Mouse (Mus musculus): Measurements from ENCODE around the gene Duox1.
"Not testable (repeated sequence)": the region's sequence is repeated elsewhere in the genome, so short reads cannot be mapped to it uniquely, and the experiment has no call there.

Gene Duox1

GRCm38 (mm10) chr2:122312722-122313417 is 2.6 kb upstream of the Duox1 start:
- DNase-seq: peak; percentile 92

GRCm38 (mm10) chr2:122313536-122313935 is 1.9 kb upstream of the Duox1 start, which contains the start of gene Duoxa1:
TSS of gene Duoxa1 (minus strand) at chr2:122313730.
- no peak for DNase-seq

- peak; percentile 90 for DNase-seq
Observed at GRCm38 (mm10) chr2:122317384-122317783, 1.9 kb downstream of the Duox1 start.

GRCm38 (mm10) chr2:122323960-122324359 is 8.5 kb downstream of the Duox1 start:
- DNase-seq: no peak

GRCm38 (mm10) chr2:122324586-122324985 is 9.1 kb downstream of the Duox1 start:
- no peak for DNase-seq

GRCm38 (mm10) chr2:122325361-122325760 is 9.9 kb downstream of the Duox1 start:
- DNase-seq: no peak

GRCm38 (mm10) chr2:122327986-122328385 is 12.5 kb downstream of the Duox1 start:
- no peak for DNase-seq

GRCm38 (mm10) chr2:122330317-122330716 is 14.8 kb downstream of the Duox1 start:
- not testable (repeated sequence) for DNase-seq

GRCm38 (mm10) chr2:122332222-122332621 is 16.8 kb downstream of the Duox1 start:
- no peak for DNase-seq

- no peak for DNase-seq
Observed at GRCm38 (mm10) chr2:122334170-122334569, 18.7 kb downstream of the Duox1 start.

GRCm38 (mm10) chr2:122337291-122337690 is 21.8 kb downstream of the Duox1 start:
- DNase-seq: no peak

GRCm38 (mm10) chr2:122345106-122345893 is 29.8 kb downstream of the Duox1 start:
- no peak for DNase-seq

- not testable (repeated sequence) for DNase-seq
Observed at GRCm38 (mm10) chr2:122346164-122346563, 30.7 kb downstream of the Duox1 start.

- no peak for DNase-seq
Observed at GRCm38 (mm10) chr2:122347257-122347656, 31.8 kb downstream of the Duox1 start.

GRCm38 (mm10) chr2:122348531-122349131 is 33.2 kb downstream of the Duox1 start:
- peak; percentile 99 for DNase-seq

GRCm38 (mm10) chr2:122349136-122349785 is 33.8 kb downstream of the Duox1 start:
- DNase-seq: no peak

GRCm38 (mm10) chr2:122351156-122351930 is 35.9 kb downstream of the Duox1 start:
- no peak for DNase-seq

- DNase-seq: no peak
Observed at GRCm38 (mm10) chr2:122351931-122352329, 36.5 kb downstream of the Duox1 start.

GRCm38 (mm10) chr2:122352992-122353391 is 37.5 kb downstream of the Duox1 start:
- DNase-seq: no peak

GRCm38 (mm10) chr2:122353765-122354164 is 38.3 kb downstream of the Duox1 start:
- no peak for DNase-seq

GRCm38 (mm10) chr2:122354191-122354929 is 38.9 kb downstream of the Duox1 start:
- no peak for DNase-seq

GRCm38 (mm10) chr2:122355389-122355788 is 39.9 kb downstream of the Duox1 start:
- no peak for DNase-seq
